In genomic region chr10:21906894-21907446, GRCm38 (mm10) we compare ENCODE assay signal across 15 mouse cellular contexts. TPM values are rescaled to one million over a fixed set of nuclear protein-coding genes. Genes with fewer than 3 reads are reported as not detected.
DNase-seq lines count a peak whose midpoint lies in the region; ATAC-seq and TF ChIP-seq lines count a peak whose summit lies in the region.
"Had no signal": no experiment of that assay in that cellular context is flagged by ENCODE, and none has a peak within 500 bp of the region (broad histone marks: within the 10 kb centered on the region; RNA-seq: fewer than 3 reads in every experiment).

No protein-coding gene starts in this region.

- WGBS in spleen, adult 2 months: 7% methylated on average over 5 of the region's 5 CpGs

- ATAC-seq in common myeloid progenitor, adult 5-6 weeks (replicated peaks; ENCODE audit: low read depth, poor library complexity, severe bottlenecking): peak; percentile 75
- ATAC-seq in monocyte, adult 5-6 weeks (replicated peaks; ENCODE audit: insufficient number of reproducible peaks, low FRiP score, low TSS enrichment, poor library complexity, severe bottlenecking): peak; percentile 8; the same call in 1 of the 2 replicates
- ATAC-seq in erythroid progenitor cell, adult 5-6 weeks (replicated peaks; ENCODE audit: low FRiP score, poor library complexity, severe bottlenecking): no peak
- ATAC-seq: forebrain, postnatal 0 days had no signal

- peaks cover 26% of the 10 kb centered on the region for H3K4me1 ChIP-seq in spleen, adult 2 months (ENCODE audit: control insufficient read depth, insufficient read depth, insufficient read length)
- H3K4me1 ChIP-seq: liver, embryonic 13.5 days had no signal

- no peak for TF ChIP-seq POLR2A in spleen, adult 2 months (IDR thresholded peaks at IDR 0.05; ENCODE audit: low read depth, low read length)

- H3K4me3 ChIP-seq in spleen, adult 2 months (ENCODE audit: extremely low read depth, insufficient read depth, insufficient read length): no peak overlapping the region
- H3K4me3 ChIP-seq: embryonic facial prominence, embryonic 15.5 days; heart, adult 2 months; liver, embryonic 13.5 days had no signal

- no peak for DNase-seq in spleen, adult 2 months (ENCODE audit: low read depth in 1 of 2, low spot score in 2 of 2)
- no peak for DNase-seq in spleen, postnatal 4 days (ENCODE audit: low spot score in 2 of 2)
- DNase-seq in lung, postnatal 14 days: no peak
- DNase-seq in gastrocnemius, postnatal 14 days: no peak
- DNase-seq: cerebellum, adult 11 months; forebrain, postnatal 0 days; heart, adult 2 months; heart, postnatal 36 days; kidney, adult 8-10 months; liver, embryonic 13.5 days had no signal

- peak overlapping the region; percentile 90 for H3K27ac ChIP-seq in spleen, adult 2 months (ENCODE audit: insufficient read depth, low read length)
- H3K27ac ChIP-seq: embryonic facial prominence, embryonic 15.5 days; heart, adult 2 months; liver, embryonic 13.5 days had no signal

- no peaks in the 10 kb centered on the region for H3K27me3 ChIP-seq in spleen, adult 2 months (ENCODE audit: control insufficient read depth, insufficient read depth, low read length)
- H3K27me3 ChIP-seq: embryonic facial prominence, embryonic 15.5 days had no signal

- no peak for TF ChIP-seq CTCF in spleen, adult 2 months (IDR thresholded peaks at IDR 0.05; ENCODE audit: extremely low read depth, insufficient read depth, insufficient read length, insufficient replicate concordance)

- intact Hi-C loops in gastrocnemius, postnatal 14 days (cut with DNase I; ENCODE audit: low total_unique reads): no loop called here

- no peaks in the 10 kb centered on the region for H3K36me3 ChIP-seq in spleen, adult 2 months (ENCODE audit: control insufficient read depth, insufficient read depth, low read length)
- H3K36me3 ChIP-seq: embryonic facial prominence, embryonic 15.5 days; G1E; liver, embryonic 13.5 days had no signal

RNA-seq across cellular contexts. Expression of gene Sgk1, which starts 25.0 kb away (rescaled TPM):
- polyA plus RNA-seq in spleen, adult 2 months (2012; rRNA removed): 13.7 and 15.8 TPM in 2 replicates
- total RNA-seq in common myeloid progenitor, adult 5-6 weeks (2017): 3.1 and 5.3 TPM in 2 replicates
- 323 to 475 TPM (median 431 TPM) in 3 replicates for total RNA-seq in monocyte, adult 5-6 weeks (2017)
- total RNA-seq in erythroid progenitor cell, adult 5-6 weeks (2015; ENCODE audit: low replicate concordance): 2.5 and 7.2 TPM in 2 replicates
- total RNA-seq in erythroid progenitor cell, adult 5-6 weeks (2017; ENCODE audit: low replicate concordance): 3.0 and 5.5 TPM in 2 replicates
- 100 to 1,000 TPM; 137 to 328 TPM for total RNA-seq in gastrocnemius, postnatal 14 days (2021)

Comparison
In these comparisons a context has a peak if more than half of its experiments do, and no peak if none do; other contexts are left out.
1. RNA of gene Sgk1, which starts 25.0 kb away (total RNA-seq): 323 to 475 TPM in monocyte, adult 5-6 weeks and 137 to 328 TPM in gastrocnemius, postnatal 14 days; 3.1 to 5.3 TPM in common myeloid progenitor, adult 5-6 weeks and 2.5 to 7.2 TPM in erythroid progenitor cell, adult 5-6 weeks; every median in the first group is over 10 times any median in the second.